Mouse (Mus musculus): ENCODE results near the gene Arhgef40. TPM values are rescaled to one million over a fixed set of nuclear protein-coding genes. Genes with fewer than 3 reads are reported as not detected.
"Not testable (repeated sequence)": the region's sequence is repeated elsewhere in the genome, so short reads cannot be mapped to it uniquely, and the experiment has no call there.

Gene Arhgef40
- total RNA-seq, 2 experiments from 2014 or later, result 16.2 to 20.5 TPM

DNA sequence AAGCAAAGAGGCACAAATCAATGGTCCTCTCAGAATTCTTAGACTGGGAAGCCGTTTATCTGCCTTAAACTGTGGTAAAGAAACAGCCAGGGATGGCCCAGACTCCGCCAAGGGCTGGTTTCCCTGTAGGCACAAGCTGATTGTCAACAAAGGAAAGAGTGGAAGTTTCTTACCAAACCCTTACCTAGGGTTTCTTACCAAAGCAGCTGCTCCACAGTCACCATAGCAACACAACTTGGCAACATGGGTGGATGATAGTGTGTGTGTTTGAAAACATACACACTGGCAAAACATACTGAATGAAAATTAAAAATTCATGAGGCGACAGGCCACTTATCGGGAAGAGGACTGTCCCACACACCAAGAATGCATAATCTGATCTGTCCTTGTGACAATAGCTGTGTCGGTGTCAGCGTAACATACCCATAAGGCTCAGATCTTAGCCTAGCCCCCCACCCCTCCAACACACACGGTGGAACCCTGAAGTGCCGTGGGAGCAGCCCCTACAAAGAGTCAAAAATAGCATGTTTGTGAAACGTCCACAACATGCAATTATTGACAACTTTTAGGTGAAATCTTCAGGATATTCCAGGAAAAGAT is 61.5 kb downstream of the Arhgef40 start:
- no peak for ATAC-seq (replicated peaks; ENCODE audit: low FRiP score, poor library complexity, severe bottlenecking)

DNA sequence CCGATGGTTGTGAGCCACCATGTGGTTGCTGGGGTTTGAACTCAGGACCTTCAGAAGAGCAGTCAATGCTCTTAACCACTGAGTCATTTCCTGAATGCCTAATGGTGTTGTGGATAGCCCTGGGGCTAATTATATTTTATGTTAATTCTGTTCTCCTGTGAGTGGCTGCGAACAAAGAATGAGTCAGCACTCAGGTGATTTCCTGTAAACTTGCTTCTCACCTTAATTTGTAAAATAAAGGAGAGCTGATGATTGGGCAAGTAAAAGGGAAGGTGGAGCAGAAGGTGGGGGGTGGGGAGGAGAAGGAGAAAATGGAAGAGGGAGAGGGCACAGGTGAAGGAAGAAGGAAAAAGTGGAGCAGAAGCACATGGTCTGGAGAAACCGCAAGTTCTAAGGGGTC is 68.2 kb downstream of the Arhgef40 start:
- not testable (repeated sequence) for ATAC-seq (replicated peaks; ENCODE audit: low FRiP score, poor library complexity, severe bottlenecking)

Other genes with a start within 250 kb of the Arhgef40 start
- gene Ang4, start 211.1 kb upstream of the Arhgef40 start, total RNA-seq (2015; ENCODE audit: low replicate concordance), result not detected in 2 replicates
- gene Ang4, start 211.1 kb upstream of the Arhgef40 start, total RNA-seq (2017; ENCODE audit: low replicate concordance), result not detected in 2 replicates
- not detected in 2 replicates for gene AY358078, start 184.7 kb upstream of the Arhgef40 start, total RNA-seq (2015; ENCODE audit: low replicate concordance)
- gene AY358078, start 184.7 kb upstream of the Arhgef40 start, total RNA-seq (2017; ENCODE audit: low replicate concordance), result not detected in 2 replicates
- 7.1 and 23.1 TPM in 2 replicates for gene Ear6, start 131.0 kb upstream of the Arhgef40 start, total RNA-seq (2015; ENCODE audit: low replicate concordance)
- 28.3 and 36.7 TPM in 2 replicates for gene Ear6, start 131.0 kb upstream of the Arhgef40 start, total RNA-seq (2017; ENCODE audit: low replicate concordance)
- 1.7 and 4.3 TPM in 2 replicates for gene Mettl17, start 99.9 kb upstream of the Arhgef40 start, total RNA-seq (2015; ENCODE audit: low replicate concordance)
- gene Mettl17, start 99.9 kb upstream of the Arhgef40 start, total RNA-seq (2017; ENCODE audit: low replicate concordance), result 11.3 TPM in 1 of 2 replicates, not detected in the other
- 2.1 TPM in 1 of 2 replicates, not detected in the other for gene Slc39a2, start 91.8 kb upstream of the Arhgef40 start, total RNA-seq (2015; ENCODE audit: low replicate concordance)
- not detected in 2 replicates for gene Slc39a2, start 91.8 kb upstream of the Arhgef40 start, total RNA-seq (2017; ENCODE audit: low replicate concordance)
- 18.4 TPM in 1 of 2 replicates, not detected in the other for gene Ndrg2, start 70.6 kb upstream of the Arhgef40 start, total RNA-seq (2015; ENCODE audit: low replicate concordance)
- 5.9 and 9.2 TPM in 2 replicates for gene Ndrg2, start 70.6 kb upstream of the Arhgef40 start, total RNA-seq (2017; ENCODE audit: low replicate concordance)
- gene Tppp2, start 66.3 kb upstream of the Arhgef40 start, total RNA-seq (2015; ENCODE audit: low replicate concordance), result not detected in 2 replicates
- gene Tppp2, start 66.3 kb upstream of the Arhgef40 start, total RNA-seq (2017; ENCODE audit: low replicate concordance), result not detected in 2 replicates
- gene Rnase13, start 61.9 kb upstream of the Arhgef40 start, total RNA-seq (2015; ENCODE audit: low replicate concordance), result not detected in 2 replicates
- not detected in 2 replicates for gene Rnase13, start 61.9 kb upstream of the Arhgef40 start, total RNA-seq (2017; ENCODE audit: low replicate concordance)
- 6.5 TPM in 1 of 2 replicates, not detected in the other for gene Tmem253, start 30.9 kb downstream of the Arhgef40 start, total RNA-seq (2015; ENCODE audit: low replicate concordance)
- gene Tmem253, start 30.9 kb downstream of the Arhgef40 start, total RNA-seq (2017; ENCODE audit: low replicate concordance), result 0.15 TPM in 1 of 2 replicates, not detected in the other
- gene Zfp219, start 36.0 kb downstream of the Arhgef40 start, total RNA-seq (2015; ENCODE audit: low replicate concordance), result 2.2 and 4.2 TPM in 2 replicates
- 3.9 and 4.8 TPM in 2 replicates for gene Zfp219, start 36.0 kb downstream of the Arhgef40 start, total RNA-seq (2017; ENCODE audit: low replicate concordance)
- not detected in 2 replicates for gene Olfr221, start 57.7 kb downstream of the Arhgef40 start, total RNA-seq (2015; ENCODE audit: low replicate concordance)
- not detected in 2 replicates for gene Olfr221, start 57.7 kb downstream of the Arhgef40 start, total RNA-seq (2017; ENCODE audit: low replicate concordance)
- gene Hnrnpc, start 119.3 kb downstream of the Arhgef40 start, total RNA-seq (2015; ENCODE audit: low replicate concordance), result 211 and 286 TPM in 2 replicates
- gene Hnrnpc, start 119.3 kb downstream of the Arhgef40 start, total RNA-seq (2017; ENCODE audit: low replicate concordance), result 222 and 316 TPM in 2 replicates
- 0.36 and 10.1 TPM in 2 replicates for gene Rpgrip1, start 126.0 kb downstream of the Arhgef40 start, total RNA-seq (2015; ENCODE audit: low replicate concordance)
- gene Rpgrip1, start 126.0 kb downstream of the Arhgef40 start, total RNA-seq (2017; ENCODE audit: low replicate concordance), result 1.3 and 9.9 TPM in 2 replicates
- 84.0 and 91.8 TPM in 2 replicates for gene Supt16, start 212.7 kb downstream of the Arhgef40 start, total RNA-seq (2015; ENCODE audit: low replicate concordance)
- 174 and 231 TPM in 2 replicates for gene Supt16, start 212.7 kb downstream of the Arhgef40 start, total RNA-seq (2017; ENCODE audit: low replicate concordance)

Measured in erythroid progenitor cell, adult 5-6 weeks (primary cell).